Mouse (Mus musculus) neural tube, embryonic 11.5 days (tissue): ENCODE results near the gene Nav1. TPM values are rescaled to one million over a fixed set of nuclear protein-coding genes. Genes with fewer than 3 reads are reported as not detected.

Experiments
- microRNA-seq: library from miRNA; unstranded; fragments of <30 nt; microRNA quantifications from one replicate; pipeline ENCODE4, GENCODE M21; 2016
- polyA plus RNA-seq: library from polyadenylated mRNA; unstranded; fragments of >200 nt; fragmentation: Nextera tagmentation; extraction: Ambion mirVana; gene quantifications from 2 replicates; pipeline ENCODE4 v1.2.1, GENCODE M21; 2014

Nav1 gene
- polyA plus RNA-seq, 1 experiment from 2014 or later: 18.1 TPM

Small RNA genes within 50 kb of the gene (microRNA-seq; reads per million reads assigned to microRNA genes)
- gene Mir1231: 0.78 reads per million

Other genes starting within 250 kb of the Nav1 start
- 40.4 and 41.4 TPM in 2 replicates for gene Shisa4, start 232.1 kb downstream of the Nav1 start, polyA plus RNA-seq
- gene Ipo9, start 176.8 kb downstream of the Nav1 start, polyA plus RNA-seq: 184 and 191 TPM in 2 replicates
- 47.5 and 51.1 TPM in 2 replicates for gene Csrp1, start 112.8 kb upstream of the Nav1 start, polyA plus RNA-seq
- gene Phlda3, start 158.8 kb upstream of the Nav1 start, polyA plus RNA-seq: 22.6 and 24.3 TPM in 2 replicates
- 57.6 and 70.7 TPM in 2 replicates for gene Tnni1, start 172.1 kb upstream of the Nav1 start, polyA plus RNA-seq
- gene Lad1, start 211.3 kb upstream of the Nav1 start, polyA plus RNA-seq: 0.61 and 1.3 TPM in 2 replicates
- 20.3 and 22.5 TPM in 2 replicates for gene Tnnt2, start 229.1 kb upstream of the Nav1 start, polyA plus RNA-seq